Mouse (Mus musculus) kidney, postnatal 4 days (tissue): ENCODE results near the gene Gys1.

Source experiments
- DNase-seq, 2 experiments: peaks; one replicate each; pipeline ENCODE4 v3.0.0; 2021; ENCODE audit warnings: mixed read lengths in 2 of 2

Gene Gys1

DNA sequence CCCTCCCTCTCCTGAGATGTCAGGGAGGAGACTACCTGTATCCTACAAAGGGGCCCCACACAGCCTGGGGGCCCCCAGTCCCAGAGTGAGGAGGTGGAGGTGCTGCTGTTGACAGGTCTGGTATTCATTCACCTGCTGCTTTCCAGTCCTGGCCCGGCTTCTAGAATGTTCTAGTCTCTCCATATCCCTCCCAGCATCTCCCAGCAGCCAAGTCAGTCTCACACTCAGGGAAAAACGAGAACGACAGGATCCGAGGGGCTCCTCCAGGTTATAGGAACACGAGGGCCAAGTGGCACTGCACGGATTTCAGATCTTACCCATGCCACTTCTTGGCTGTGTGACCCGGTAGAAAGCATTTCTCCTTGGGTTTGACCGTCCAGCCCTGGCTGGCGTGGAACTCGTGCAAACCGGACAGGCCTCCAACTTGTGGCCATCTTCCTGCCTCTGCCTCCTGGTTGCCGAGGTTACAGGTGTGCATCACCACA is 19.9 kb upstream of the Gys1 start:
- DNase-seq, result no peak

DNA sequence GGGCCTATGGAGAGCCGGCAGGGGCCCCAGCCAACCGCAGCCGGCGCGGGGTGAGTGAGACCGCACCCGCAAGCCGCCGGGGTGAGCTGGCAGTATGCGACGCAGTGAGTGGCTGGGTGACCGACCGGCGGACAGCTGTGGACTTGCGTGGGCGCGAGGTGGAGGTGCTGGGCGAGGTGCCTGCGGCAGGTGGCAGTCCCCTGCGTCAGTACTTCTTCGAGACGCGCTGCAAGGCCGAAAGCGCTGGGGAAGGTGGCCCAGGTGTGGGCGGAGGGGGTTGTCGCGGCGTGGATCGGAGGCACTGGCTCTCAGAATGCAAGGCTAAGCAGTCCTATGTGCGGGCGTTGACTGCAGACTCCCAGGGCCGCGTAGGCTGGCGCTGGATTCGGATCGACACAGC is 19.0 kb upstream of the Gys1 start:
- peak in 1 of 2 experiments; percentile 31 for DNase-seq

DNA sequence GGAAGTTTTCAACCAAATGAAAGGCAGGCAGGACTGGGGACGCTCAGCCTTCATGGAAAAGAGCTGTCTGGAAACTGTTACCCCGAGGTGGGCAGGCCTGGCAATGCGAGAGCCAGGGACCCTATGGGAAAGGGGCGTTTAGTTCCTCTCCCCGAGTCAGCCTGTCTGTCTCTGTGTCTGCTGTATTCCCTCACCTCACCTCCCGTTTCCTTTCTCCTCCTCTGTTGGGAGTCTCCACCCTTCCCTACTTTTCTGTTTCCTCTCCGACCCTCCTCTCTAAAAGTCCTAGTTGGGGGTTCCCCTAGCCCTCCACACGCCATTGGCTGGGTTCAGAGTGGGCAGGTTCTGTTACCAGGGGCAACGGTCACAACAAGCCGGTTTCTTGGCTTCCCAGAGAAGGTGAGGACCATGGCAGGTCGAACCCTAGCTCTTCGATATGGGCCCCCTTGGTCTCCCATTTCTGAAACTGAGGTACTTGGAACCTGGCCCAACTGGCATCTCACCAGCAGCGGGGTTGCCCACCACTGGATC is 16.6 kb upstream of the Gys1 start:
- DNase-seq, result peak; percentile 22 to 25

DNA sequence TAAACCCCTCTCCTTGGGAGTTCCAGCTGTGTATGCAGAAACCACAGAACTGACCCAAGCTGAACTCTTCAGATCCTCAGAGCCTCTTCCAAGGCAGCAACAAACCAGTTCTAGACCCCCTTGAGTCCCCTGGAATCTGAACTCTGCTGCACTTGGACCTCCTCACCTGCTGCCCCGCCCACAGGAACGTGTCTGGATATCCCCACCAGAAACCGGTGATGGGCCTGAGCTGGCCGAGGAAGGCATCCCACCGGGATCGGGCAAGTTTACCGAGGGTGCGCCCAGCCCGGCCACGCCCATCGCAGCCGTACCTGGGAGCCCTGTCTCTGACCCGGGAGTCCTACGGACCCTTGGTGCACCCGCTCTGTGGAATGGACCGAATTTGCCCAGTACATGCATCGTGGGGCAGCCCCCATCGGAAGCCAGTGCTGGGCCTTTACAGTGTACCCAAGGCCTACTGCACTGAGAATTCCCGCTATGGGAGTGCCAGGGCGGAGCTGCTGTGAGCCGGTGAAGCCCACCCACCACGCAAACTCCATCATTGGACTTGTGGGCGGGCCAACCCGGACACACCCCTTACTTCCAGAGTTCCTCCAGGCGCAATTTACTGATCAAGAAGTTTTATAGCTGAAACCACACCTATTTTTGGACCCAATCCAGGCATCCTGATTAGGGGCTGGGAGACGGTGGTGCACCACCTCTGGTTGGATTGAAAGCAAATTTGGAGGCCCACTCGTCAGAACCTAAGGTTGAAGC is 14.6 kb upstream of the Gys1 start:
- DNase-seq, result peak in 1 of 2 experiments; percentile 35

- DNase-seq, result no peak
These were observed 14.1 kb upstream of the Gys1 start, which contains the start of gene Lhb for GRCm38 (mm10) chr7:45420615-45420919. Gene Lhb, plus strand, starts transcription at chr7:45420820.

DNA sequence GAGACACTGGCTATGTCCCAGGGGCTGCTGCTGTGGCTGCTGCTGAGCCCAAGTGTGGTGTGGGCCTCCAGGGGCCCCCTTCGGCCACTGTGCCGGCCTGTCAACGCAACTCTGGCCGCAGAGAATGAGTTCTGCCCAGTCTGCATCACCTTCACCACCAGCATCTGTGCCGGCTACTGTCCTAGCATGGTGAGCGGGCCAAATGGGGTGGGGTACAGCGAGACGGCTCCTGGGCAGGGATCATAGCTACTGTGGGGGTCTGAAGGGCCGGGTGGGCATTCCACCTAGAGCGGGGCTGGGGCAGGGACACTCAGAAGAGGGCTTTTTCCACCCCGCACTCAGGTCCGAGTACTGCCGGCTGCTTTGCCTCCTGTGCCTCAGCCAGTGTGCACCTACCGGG is 13.4 kb upstream of the Gys1 start:
- no peak for DNase-seq

GRCm38 (mm10) chr7:45426556-45426955 is 8.1 kb upstream of the Gys1 start:
- DNase-seq, result no peak

- DNase-seq, result no peak
These were observed 825 bp upstream of the Gys1 start for GRCm38 (mm10) chr7:45433835-45434202.

- no peak for DNase-seq
These were observed 394 bp downstream of the Gys1 start for GRCm38 (mm10) chr7:45435038-45435437.

DNA sequence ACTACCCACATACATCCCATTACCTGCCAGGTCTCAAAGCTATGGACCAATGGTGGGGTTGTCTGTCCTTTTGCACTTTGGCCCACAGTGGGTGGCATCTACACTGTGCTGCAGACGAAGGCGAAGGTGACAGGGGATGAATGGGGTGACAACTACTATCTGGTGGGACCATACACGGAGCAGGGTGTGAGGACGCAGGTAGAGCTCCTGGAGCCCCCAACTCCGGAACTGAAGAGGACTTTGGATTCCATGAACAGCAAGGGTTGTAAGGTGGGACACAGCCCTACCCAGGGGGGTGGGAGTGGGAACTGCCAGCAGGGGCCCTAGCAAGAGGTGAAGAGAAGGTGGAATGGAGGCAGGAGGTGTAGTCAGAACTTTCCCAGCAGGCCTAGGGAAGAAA is 1.8 kb downstream of the Gys1 start:
- no peak for DNase-seq

GRCm38 (mm10) chr7:45437046-45437445 is 2.4 kb downstream of the Gys1 start:
- no peak for DNase-seq

GRCm38 (mm10) chr7:45437521-45438276 is 3.1 kb downstream of the Gys1 start, which contains the start of gene Ruvbl2:
Gene Ruvbl2, minus strand, starts transcription at chr7:45438096.
- peak; percentile 50 to 61 for DNase-seq

GRCm38 (mm10) chr7:45443526-45444420 is 9.1 kb downstream of the Gys1 start:
- no peak for DNase-seq

- no peak for DNase-seq
These were observed 11.9 kb downstream of the Gys1 start for GRCm38 (mm10) chr7:45446589-45446988.

- DNase-seq, result peak; percentile 66 to 77
These were observed 12.8 kb downstream of the Gys1 start for GRCm38 (mm10) chr7:45447325-45447990.

DNA sequence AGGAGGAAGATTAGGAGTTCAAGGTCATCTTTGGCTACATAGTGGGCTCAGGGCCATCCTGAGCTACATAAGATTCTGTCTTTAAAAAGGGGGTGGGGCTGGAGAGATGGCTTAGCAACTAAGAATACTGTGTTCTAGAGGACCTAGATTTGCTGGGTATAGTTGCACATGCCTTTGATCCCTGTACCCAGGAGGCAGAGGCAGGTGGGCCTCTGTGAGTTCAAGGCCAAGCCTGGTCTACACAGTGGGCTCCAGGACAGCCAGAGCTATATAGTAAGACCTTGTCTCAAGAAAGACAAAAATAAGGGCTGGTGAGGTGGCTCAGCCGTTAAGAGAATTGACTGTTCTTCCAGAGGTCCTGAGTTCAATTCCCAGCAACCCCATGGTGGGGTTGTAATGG is 15.3 kb downstream of the Gys1 start:
- no peak for DNase-seq

GRCm38 (mm10) chr7:45451344-45451982 is 16.8 kb downstream of the Gys1 start:
- DNase-seq, result peak; percentile 92

DNA sequence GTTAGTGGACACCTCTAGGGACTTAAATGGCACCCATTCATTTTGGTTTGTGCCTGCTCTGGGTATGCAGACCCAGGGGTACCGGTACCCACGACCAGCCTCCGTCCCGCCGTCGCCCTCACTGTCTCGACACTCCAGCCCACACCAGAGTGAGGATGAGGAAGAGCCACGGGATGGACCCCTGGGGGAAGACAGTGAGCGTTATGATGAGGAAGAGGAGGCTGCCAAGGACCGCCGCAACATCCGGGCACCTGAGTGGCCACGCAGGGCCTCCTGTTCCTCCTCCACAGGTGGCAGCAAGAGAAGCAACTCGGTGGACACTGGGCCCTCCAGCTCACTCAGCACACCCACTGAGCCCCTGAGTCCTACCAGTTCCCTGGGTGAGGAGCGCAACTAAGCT is 20.3 kb downstream of the Gys1 start:
- DNase-seq, result no peak

- DNase-seq, result peak in 1 of 2 experiments; percentile 50
These were observed 21.5 kb downstream of the Gys1 start for GRCm38 (mm10) chr7:45455932-45456696.

GRCm38 (mm10) chr7:45456721-45457203 is 22.1 kb downstream of the Gys1 start:
- peak in 1 of 2 experiments; percentile 34 for DNase-seq
